Mouse (Mus musculus) left cerebral cortex, postnatal 10 days (tissue): ENCODE measurements at regions not wholly inside any gene's neighbourhood (a gene's known extent, or its start where the extent isn't known, plus 50 kb on each side); places are given as distances from the start of the nearest gene placed in this dataset.

Experiments used
- DNase-seq, 2 experiments: peaks; one replicate each; pipeline ENCODE4 v3.0.0; 2021 to 2022; ENCODE audit warnings: low spot score in 2 of 2, mixed read lengths in 1 of 2; ENCODE audit errors: extremely low spot score in 1 of 2
- intact Hi-C: fragments of 180-260 bp; cut with DNase I; formaldehyde crosslinking; loops from one replicate; pipeline ENCODE4 v1.15.1; 2025

DNA sequence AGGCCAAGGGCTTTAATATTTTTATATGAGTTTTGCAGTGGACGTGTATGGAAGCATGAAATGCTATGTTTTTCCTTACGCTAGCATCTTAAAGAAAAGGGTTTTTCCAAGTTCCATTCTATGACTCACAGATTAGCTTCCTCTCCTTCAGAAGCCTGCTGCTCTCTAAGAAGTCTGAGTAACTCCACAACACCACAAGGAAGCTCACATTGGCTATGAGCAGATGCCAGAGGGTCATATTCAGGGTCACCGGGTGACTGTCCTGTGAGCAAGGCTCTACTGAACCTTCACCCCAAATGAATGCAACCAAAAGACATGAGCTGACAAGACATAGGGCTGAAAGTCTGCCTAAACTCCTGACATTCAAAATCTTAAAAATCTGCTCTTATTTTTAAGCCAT is 157.6 kb upstream of the Btg1 start:
- intact Hi-C loops = no loop called here
- DNase-seq = no peak

DNA sequence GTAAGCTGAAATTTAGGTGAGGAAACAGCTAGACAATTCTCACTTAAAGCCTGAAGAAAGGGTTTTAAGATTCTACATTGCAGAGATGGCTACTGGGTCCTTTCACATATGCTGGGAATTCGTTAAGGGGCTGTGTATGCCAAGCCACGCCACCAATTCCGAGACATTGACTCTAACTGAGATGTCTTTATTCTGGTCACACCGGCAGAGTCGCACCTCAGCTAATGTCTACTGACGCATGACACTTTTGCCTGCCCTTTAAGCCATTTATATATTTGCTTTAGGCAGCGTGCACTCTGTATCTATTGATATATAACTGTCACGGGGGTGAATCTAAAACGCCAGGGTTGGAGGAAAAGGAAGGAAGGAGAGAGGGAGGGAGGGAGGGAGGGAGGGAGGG is 156.7 kb upstream of the Btg1 start:
- intact Hi-C loops = no loop called here
- no peak for DNase-seq

DNA sequence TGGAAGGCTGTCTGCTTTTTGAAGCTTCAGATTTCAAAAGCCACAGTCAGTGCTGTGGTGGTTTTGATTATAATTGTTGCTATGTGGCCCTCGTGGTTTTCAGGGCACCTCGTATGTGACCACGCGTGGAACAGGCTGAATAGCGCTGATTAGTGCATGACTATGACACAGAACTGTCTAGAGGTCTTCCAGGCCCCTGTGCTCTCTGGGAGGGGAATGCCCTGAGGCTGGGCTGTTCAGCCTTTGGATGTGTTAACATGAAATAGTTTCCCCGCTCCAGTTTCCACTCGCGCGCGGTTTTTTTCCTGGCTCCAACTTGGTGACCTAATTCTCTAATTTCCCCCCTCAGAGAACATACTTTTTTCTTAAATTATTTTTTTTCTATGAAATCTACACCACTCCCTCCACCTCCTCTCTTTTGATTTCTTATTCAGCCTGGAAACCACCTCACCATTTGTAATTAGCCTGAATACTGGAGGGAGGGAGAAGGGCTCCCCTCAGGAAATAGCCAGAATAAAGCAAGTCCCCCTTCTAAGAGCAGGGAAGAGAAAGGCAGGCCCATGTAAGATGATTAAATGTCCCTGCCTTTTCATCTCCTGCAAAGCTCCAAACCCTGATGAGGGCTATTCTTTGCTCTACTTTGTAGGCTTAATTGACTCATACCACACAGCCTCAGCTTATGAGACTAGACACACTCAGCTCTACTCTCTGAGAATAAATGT is 156.0 kb upstream of the Btg1 start:
- intact Hi-C loops = no loop called here
- DNase-seq = peak in 1 of 2 experiments; percentile 31

DNA sequence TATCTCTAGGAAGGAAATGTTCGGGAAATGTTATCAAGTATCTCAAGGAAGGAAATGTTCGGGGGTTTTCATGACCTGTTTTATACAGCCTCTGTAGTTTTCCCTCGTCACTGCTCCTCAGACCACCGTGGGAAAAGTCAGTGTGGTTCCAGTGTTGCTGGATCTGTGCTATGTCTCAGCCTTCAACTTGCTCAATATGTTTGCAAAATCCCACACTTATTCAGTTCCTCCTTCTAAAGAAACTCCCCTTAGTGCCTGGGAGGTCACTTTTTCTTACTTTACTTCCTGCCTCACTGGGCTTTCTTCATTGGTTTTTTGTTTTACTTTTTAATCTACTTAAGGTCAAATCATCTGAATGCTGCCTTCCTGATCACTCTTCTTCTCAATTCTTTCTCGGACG is 150.8 kb upstream of the Btg1 start:
- intact Hi-C loops = no loop called here
- DNase-seq = no peak

DNA sequence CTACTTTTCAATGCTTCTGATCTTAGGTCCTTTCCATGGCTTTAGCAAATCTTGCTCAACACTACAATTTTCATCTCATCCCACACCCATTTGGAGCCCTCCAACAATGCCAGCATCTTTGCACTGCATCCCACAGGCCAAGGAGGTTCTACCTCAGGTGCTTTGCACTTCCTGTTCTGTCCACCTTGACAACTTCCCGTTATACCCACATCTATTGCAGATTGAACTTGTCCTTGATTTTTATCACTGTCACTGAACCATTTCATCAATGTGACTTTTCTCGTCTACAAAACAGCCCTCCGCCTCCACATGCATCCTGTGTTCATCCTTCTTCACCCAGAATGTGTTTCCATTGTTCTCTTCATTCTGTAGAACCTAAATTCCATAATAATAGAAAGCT is 150.0 kb upstream of the Btg1 start:
- no peak for DNase-seq
- intact Hi-C loops = no loop called here

DNA sequence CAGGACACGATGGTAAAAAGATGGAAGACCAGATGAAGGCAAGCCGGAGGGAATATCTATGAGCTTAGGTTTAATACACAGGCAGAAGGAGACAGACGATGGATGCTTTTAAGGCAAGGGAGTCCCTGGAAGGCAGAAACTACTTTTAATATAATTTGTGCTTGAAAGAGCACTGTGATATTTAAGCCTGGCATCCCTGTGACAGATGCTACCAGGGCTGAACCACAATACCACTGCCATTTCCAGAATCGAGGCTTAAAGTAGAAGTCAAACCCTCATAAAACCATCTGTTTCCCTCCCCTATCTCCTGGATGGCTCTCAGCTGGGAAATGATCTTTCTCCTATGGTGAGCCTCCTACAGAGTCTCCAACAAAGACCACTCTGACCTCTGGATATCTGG is 149.1 kb upstream of the Btg1 start:
- DNase-seq = peak in 1 of 2 experiments; percentile 6
- intact Hi-C loops = no loop called here

DNA sequence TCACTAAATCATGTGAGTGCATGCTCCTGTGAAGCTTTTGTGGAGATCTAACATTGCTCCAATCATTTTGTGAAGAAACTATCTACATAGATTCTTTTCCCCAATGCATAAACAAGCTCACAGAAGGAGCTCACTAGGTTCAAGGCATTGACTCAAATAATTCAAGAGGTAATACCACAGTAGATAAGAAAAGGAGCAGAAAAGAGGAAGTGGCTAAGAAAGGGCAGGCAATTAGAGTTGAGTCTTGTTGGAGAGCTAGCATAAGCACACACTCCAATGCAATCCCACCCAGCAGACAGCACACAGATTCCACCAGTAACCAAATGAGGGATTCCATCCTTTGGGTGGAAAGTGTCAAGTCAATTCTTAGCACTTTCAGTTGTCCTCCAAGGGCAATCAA is 145.3 kb upstream of the Btg1 start:
- no peak for DNase-seq
- intact Hi-C loops = no loop called here

DNA sequence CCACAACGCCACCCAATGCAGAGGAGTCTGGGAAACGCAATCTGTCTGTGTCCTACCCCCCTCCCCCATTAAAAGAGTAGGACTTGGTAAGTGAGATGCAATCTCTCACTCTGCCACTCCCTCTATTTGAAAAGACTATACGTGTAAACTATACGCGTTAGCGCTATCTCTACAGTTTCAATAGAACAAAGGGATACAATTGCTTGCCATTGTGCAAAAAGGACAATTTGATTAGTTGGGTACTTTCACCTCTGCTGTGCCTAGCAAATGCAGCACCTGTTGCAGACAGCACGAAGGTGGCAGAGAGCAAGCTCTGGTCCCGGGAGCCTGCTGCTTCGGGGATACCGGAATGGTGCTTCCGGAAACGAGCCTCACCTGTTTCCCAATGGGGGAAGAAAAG is 137.5 kb upstream of the Btg1 start:
- intact Hi-C loops = no loop called here

DNA sequence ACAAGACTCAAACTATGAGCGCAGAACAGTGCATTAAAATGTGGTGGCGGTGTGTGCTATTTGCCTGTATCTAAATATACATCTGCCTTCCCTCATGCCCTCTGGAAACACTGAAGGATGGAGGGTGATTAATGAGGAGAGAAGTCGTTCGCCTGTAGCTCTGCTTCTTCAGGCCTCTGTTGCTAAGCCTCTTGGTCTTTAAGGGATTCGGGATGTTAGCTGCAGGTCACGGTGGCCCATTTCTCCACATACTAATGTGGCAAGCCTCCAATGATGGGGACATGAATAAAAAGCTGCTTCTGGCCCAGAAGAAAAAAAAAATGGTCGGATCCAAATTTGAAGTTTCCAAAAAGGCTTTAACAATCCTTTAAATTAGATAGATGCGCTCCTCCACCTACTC is 137.0 kb upstream of the Btg1 start:
- DNase-seq = peak in 1 of 2 experiments; percentile 20

More for the DNA sequence above, 137.5 kb upstream of the Btg1 start:
- no peak for DNase-seq

DNA sequence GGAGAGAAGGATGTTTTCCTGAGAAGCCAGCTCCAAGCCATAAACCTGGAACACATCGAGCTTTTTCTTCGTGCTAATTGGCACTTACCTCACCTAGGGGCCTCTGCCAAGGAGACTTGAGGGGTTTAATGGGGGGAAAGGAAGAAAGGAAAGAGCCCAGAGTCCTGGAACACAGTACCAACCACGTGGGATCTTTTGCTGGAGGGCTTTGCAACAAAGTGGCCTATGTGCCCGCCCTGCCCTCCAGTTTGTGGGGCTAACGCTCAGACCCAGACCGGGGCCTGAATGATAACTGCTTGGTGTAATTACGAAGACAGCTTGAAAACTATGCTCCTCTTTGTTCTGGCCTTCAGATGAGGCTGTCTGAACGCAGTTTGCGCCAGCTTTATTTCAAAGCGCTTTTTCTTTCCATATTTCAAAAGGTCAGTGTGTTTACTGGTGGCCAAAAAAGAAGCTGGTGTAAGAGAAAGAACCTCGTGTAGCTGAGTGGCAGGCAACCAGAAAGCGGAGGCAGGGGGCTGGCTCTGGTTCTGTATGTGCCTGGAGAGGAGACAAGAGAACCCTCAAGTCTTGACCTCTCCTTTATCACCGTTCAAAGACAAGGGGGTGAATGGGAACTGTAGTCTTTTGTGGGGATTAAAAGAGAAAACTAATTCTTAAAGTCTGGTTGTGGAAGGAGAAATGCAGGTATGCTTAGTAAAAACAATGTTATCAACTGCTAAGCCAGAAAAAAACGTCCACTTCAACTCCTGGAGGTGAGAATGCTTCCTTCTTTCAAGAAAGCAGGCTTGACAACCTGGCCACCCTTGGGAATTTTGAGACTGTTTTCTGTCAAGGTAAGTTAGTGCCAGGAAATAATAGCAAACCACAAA is 136.1 kb upstream of the Btg1 start:
- intact Hi-C loops = no loop called here
- DNase-seq = peak; percentile 33 to 66

More for the DNA sequence above, 137.0 kb upstream of the Btg1 start:
- intact Hi-C loops = no loop called here

DNA sequence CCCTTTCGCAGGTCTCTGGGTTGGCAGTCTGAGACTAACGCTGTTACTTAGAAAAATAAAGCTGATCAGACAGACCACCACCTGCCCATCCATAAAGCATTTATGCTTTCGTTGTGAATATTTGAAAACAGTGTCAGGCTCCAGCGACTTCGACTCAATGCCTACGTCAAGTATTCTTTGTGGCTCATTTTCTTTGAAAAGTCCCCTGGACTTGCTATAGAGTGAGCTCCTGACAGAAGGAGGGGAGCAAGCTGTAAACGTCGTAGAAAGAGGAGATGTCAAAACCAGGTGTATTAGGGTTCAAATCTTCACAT is 135.5 kb upstream of the Btg1 start:
- intact Hi-C loops = no loop called here

DNA sequence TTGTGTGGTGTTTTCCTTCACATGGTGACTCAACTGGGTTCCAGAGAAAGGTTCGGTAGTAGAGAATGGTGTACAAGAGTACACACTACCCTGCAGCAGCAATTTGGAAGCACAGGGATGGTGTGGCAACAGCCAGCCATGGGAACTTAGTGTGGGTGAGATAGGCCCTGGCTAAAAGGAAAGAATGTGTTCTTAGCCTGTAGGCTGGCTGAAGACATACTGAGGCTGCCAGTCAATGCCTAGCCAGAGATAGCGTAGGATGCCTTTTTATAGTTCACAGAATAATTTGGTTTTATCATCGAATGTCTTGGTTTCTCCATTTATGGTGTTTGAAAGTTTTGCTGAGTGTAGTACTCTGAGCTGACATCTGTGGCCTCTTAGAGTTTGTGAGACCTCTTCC is 130.1 kb upstream of the Btg1 start:
- intact Hi-C loops = no loop called here
- DNase-seq = no peak

More for the DNA sequence above, 135.5 kb upstream of the Btg1 start:
- no peak for DNase-seq

DNA sequence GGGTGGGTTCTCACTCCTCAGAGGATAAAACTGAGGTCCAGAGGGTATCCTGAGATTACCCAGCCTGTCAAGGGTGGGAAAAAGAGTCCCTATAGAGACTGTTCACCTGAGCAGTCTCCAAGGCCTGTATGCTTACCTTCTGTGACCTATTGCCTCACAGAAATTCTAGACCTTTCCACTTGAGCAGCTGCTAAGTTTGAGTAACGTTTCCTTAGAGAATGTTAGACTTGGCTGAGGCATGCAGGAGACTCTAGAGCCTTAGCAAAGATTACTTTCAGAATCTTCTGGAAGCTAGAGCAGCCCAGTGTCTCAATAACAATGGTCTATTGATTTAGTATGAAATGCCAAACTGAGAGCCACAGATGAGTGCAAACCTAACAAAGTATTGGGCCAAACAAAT is 123.1 kb upstream of the Btg1 start:
- intact Hi-C loops = no loop called here
- DNase-seq = no peak

DNA sequence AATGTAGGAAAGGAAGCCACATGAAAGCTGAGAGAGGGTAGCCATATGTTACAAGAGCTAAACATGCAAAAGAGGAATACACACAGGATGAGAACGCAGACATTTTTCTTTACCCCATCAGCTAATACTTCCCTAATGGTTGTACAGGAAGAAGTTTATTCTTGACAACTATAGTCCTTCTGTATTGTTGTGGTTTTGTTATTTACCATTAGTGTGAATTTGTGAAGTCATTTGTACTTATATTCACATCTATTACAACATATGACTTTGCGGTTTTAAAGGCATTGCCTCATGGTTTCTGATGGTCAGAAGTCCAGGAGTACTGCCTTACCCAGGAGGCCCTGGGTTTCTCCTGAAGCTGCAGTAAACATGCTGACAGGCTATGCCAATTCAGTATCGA is 120.1 kb upstream of the Btg1 start:
- no peak for DNase-seq

DNA sequence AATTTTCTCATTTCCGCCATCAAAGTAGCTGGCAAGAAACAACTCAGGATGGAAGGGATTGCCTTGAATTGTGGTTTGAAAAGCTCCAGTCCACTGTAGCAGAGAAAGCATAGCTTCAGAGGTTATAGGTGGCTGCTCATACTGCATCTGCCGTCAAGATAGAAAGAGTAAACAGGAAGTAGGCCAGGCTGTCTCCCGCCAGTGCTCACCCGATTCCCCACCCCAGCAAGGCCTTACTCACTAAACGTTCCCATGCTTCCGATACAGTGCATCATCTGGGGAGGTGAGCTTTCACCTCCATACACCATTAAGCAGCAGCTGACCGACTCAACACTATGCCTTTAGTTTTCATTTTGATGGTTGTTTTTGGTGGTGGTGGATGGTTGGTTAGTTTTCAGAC is 119.3 kb upstream of the Btg1 start:
- no peak for DNase-seq
- intact Hi-C loops = no loop called here

More for the DNA sequence above, 120.1 kb upstream of the Btg1 start:
- intact Hi-C loops = no loop called here

DNA sequence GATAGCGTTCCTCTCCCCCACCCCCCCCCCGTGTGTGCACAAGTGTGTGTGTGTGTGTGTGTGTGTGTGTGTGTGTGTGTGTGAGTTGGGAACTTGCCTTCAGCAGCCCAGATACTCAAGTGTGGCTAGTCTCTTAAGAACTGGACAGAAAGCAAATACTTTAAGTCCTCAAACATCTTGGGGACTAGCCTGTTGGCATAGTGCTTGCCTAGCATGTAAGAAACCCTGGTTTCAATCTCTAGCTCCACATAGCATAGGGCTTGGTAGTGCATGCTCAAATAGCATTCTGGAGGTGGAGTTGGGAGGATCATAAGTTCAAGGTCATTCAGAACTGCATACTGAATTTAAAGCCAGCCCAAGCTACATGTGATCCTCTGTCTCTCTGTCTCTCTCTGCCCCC is 117.5 kb upstream of the Btg1 start:
- intact Hi-C loops = no loop called here

DNA sequence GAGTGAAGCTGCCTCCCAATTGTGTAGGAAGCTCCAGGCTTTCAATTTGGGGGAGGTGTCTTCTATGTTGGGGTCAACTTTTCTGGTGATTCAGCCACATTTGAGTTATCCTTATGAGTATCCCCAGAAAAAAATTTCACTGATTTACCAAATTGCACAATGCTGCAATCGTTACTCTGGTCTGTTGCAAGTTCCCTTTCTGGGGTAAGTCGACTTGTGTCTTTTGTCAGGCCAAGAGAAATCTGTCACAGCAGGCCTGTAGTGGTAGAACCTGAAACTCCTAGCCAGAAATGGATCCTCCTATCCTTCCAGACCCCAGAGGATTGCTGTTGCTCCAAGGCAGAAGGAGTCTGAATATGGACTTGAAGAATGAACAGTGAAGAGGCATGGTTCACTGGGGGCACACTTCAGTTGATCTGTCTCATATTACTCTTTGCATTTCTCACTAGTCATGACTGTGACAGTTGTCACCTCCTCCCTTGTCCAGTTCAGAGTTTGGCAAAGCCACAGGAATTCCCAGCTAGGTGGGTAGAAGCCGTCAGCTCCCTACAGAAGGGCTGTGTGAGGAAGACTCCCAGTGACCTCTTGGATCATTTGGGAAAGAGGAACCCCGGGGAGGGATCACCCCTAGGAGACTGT is 114.6 kb upstream of the Btg1 start:
- intact Hi-C loops = no loop called here
- no peak for DNase-seq

More for the DNA sequence above, 117.5 kb upstream of the Btg1 start:
- DNase-seq = no peak

DNA sequence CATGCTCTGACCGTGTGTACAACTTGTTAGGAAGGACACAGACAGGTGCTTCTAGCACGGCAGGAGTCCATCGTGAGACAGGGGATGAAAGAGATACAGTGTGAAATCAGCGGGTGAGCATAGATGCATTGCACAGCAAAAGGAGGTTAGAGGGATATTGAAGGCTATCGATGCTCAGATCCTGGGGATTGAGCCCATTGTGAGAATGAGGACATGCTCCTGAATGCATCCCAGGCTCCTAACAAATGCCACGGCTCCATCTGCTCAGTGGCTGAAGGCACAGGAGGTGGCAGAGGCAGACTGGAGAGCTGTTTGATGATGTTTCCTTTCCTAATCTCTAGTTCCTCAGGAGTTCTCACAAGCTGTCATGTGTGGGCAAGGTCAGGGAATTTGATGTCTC is 114.1 kb upstream of the Btg1 start:
- no peak for DNase-seq
- intact Hi-C loops = no loop called here

DNA sequence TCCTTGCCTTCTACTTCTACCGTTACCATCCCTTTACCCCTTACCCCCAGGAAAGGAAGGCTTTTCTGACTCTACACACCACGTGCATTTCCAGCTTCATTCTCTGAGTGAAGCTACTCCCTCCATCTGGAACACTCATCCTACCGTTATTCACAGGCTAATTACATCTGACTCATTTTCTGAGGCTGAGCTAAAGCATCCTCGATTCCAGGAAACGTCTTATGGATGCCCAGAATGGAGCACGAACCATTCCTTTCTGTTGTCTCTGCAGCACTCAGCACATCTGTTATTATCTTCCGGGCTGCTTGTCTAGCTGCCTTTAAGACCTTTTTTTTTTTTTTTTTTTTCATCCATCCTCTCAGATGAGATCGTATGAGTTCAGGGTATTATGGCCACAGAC is 112.5 kb upstream of the Btg1 start:
- intact Hi-C loops = no loop called here
- DNase-seq = no peak
